Mouse (Mus musculus): ENCODE data around the gene Irf8. TPM values are rescaled to one million over a fixed set of nuclear protein-coding genes. Genes with fewer than 3 reads are reported as not detected.

Gene Irf8
- polyA plus RNA-seq, 1 experiment from 2014 or later = 5.4 TPM

DNA sequence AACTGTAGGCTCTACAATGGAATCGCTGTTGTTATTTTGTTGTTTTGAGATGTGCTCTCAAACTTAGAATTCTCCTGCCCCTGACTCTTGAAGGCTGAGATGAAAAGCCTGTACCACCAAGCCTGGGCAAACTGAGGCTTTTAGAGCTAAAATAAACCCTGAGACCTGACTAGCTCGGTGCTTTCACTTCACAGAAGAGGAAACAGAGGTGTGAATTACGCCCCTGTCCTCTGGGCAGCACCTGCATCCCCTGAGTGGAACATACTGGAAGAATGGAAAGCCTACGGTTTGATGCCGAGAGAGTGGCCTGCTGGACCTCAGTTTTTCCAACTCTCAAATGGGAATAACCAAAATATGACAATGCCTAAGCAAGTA lies 10.6 kb upstream of the Irf8 start:
- H3K36me3 ChIP-seq = no peaks in the 10 kb centered on the region
- no peak overlapping the region for H3K27ac ChIP-seq
- peaks cover 7% of the 10 kb centered on the region; the same call in 1 of the 2 replicates for H3K9me3 ChIP-seq
- no peak overlapping the region for H3K4me3 ChIP-seq
- H3K4me1 ChIP-seq (replicated peaks) = 0 out of 2 replicates have a peak, but pooled peaks cover 4% of the 10 kb centered on the region
- WGBS = 86% methylated on average over 5 of the region's 5 CpGs
- H3K27me3 ChIP-seq (ENCODE audit: insufficient read depth, poor library complexity, severe bottlenecking) = peaks cover 10% of the 10 kb centered on the region
- DNase-seq (ENCODE audit: low spot score) = no peak

DNA sequence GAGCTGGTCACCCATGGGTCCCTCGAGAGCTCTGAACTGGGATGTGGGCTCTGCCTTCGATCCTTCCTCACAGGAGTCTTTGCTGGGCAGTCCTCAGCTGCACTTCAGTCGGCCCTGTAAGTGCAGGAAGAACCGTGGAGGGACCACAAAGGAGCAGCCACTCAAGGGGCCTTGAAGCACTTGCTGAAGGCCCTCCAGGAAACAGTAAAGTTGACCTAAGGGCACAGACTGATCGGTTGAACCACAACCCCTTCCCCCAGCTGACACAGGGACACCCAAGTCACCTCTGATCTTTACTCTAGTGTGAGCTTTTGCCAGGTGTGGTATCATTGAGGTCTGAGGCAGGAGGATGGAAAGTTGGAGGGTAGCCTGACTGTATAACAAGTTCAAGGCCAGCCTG lies 10.1 kb upstream of the Irf8 start:
- 0 out of 2 replicates have a peak, but pooled peaks cover 4% of the 10 kb centered on the region for H3K4me1 ChIP-seq (replicated peaks)

DNA sequence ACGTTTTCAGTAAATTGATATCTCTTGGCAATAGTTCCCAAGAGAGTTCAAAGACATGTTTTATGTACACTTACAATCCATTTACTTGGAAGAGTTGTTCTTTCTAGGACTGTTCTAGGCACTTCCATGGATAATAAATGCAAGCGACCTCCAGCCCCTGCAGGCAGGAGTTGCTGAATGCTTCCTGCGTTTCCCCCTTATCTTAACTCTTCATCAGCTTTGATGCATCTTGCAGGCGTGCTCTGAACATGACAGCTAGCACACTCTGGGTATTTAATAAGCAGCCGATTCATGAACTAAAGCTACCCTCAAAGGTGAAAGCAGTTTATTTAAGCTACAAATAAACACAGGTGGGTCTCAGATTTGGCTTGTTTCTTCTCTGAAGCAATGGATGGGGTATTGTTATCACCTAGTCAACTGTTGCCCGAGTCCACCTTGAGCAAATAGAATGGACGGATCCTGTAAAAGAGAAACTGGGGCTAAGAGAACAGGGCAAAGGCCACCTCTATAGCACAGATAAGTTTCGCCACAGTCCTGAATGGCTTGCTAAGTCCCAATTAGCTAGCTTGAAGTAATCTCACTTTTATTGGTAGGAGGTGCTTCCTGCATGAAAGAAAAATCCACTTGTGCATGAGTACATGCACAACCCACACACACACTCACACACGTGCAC lies 7.5 kb upstream of the Irf8 start:
- DNase-seq (ENCODE audit: low spot score) = no peak
- Histone ChIP-seq H3K4me1 (replicated peaks) (peaks cover 14% of the 10 kb centered on the region), H3K27me3 (ENCODE audit: insufficient read depth, poor library complexity, severe bottlenecking) (peaks cover 35% of the 10 kb centered on the region), H3K36me3 (no peaks in the 10 kb centered on the region), H3K27ac (no peak overlapping the region), H3K9me3 (no peaks in the 10 kb centered on the region), H3K4me3 (no peak overlapping the region)
- 81% methylated on average over 9 of the region's 9 CpGs for WGBS

More for the DNA sequence above, 10.1 kb upstream of the Irf8 start:
- peaks cover 7% of the 10 kb centered on the region; the same call in 1 of the 2 replicates for H3K9me3 ChIP-seq
- no peak for DNase-seq (ENCODE audit: low spot score)
- H3K4me3 ChIP-seq = no peak overlapping the region
- WGBS = 76% methylated on average over 5 of the region's 5 CpGs
- H3K36me3 ChIP-seq = no peaks in the 10 kb centered on the region
- peaks cover 12% of the 10 kb centered on the region for H3K27me3 ChIP-seq (ENCODE audit: insufficient read depth, poor library complexity, severe bottlenecking)
- no peak overlapping the region for H3K27ac ChIP-seq

DNA sequence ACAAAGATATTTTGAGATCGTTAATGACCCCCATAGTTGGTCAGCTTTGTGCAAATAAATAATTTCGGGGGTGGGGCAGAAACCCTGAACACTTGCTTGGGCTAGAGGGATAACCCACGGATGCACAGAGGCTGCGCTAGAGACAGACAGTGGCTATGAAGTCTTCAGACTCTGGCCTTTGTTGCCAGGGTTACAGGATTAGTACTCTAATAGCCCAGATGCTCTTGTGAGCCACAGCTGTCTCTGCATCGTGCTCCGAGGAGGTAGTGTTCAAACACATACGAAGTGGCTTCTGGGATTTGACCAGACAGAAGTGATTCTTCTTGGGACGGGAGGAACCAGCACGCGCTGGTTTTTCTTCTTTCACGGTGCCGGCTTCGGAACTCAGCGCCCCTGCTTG lies 4.6 kb upstream of the Irf8 start:
- H3K36me3 ChIP-seq = no peaks in the 10 kb centered on the region
- no peaks in the 10 kb centered on the region for H3K9me3 ChIP-seq
- peaks cover 20% of the 10 kb centered on the region for H3K4me1 ChIP-seq (replicated peaks)
- peaks cover 63% of the 10 kb centered on the region for H3K27me3 ChIP-seq (ENCODE audit: insufficient read depth, poor library complexity, severe bottlenecking)
- no peak overlapping the region for H3K27ac ChIP-seq
- DNase-seq (ENCODE audit: low spot score) = peak; percentile 18
- 36% methylated on average over 14 of the region's 14 CpGs for WGBS
- no peak overlapping the region for H3K4me3 ChIP-seq

DNA sequence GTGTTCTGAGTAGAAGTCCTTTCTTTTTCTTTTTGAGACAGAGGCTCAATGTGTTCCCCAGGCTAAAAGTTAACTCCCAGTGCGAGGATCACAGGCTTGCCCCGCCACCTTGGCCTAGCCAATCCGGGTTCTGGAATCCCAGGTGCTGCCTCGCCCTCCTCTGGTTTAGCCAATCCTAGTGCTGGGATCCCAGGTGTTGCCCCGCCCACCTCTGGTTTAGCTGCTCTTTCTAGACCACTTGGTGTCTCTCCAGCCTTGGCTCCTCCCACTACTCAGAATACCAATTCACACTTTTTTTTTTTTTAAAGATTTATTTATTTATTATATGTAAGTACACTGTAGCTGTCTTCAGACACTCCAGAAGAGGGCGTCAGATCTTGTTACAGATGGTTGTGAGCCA lies 4.1 kb upstream of the Irf8 start:
- H3K4me1 ChIP-seq (replicated peaks) = peaks cover 25% of the 10 kb centered on the region
- no peak overlapping the region for H3K4me3 ChIP-seq
- H3K27me3 ChIP-seq (ENCODE audit: insufficient read depth, poor library complexity, severe bottlenecking) = peaks cover 68% of the 10 kb centered on the region
- DNase-seq (ENCODE audit: low spot score) = no peak
- no peaks in the 10 kb centered on the region for H3K36me3 ChIP-seq
- WGBS = 42% methylated on average over 6 of the region's 6 CpGs
- H3K27ac ChIP-seq = no peak overlapping the region
- H3K9me3 ChIP-seq = no peaks in the 10 kb centered on the region

DNA sequence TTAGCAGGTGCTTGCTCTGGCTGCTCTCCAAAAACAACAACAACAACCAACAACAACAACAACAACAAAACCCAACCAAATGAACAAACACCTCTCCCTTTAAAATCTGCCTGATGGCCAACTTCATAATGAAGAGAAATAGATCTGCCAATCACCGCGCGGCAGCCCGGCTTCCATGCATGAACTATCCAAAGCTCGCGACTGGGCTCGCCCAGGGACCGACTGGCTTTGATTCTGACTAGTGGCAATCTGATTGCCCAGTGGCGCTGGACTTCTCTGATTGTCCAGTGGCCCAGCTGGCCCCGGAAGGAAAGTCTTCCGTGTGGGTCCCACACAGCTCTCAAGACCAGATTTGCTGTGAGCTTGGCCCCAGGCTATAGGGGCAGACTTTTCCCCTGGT lies 328 bp downstream of the Irf8 start:
- peak overlapping the region; percentile 58 for H3K4me3 ChIP-seq
- WGBS = 2% methylated on average over 11 of the region's 11 CpGs
- no peaks in the 10 kb centered on the region for H3K9me3 ChIP-seq
- DNase-seq (ENCODE audit: low spot score) = peak; percentile 57
- H3K27ac ChIP-seq = peak overlapping the region; percentile 81
- peaks cover 27% of the 10 kb centered on the region for H3K4me1 ChIP-seq (replicated peaks)
- no peaks in the 10 kb centered on the region; the same call in 1 of the 2 replicates for H3K36me3 ChIP-seq
- H3K27me3 ChIP-seq (ENCODE audit: insufficient read depth, poor library complexity, severe bottlenecking) = peaks cover 97% of the 10 kb centered on the region

DNA sequence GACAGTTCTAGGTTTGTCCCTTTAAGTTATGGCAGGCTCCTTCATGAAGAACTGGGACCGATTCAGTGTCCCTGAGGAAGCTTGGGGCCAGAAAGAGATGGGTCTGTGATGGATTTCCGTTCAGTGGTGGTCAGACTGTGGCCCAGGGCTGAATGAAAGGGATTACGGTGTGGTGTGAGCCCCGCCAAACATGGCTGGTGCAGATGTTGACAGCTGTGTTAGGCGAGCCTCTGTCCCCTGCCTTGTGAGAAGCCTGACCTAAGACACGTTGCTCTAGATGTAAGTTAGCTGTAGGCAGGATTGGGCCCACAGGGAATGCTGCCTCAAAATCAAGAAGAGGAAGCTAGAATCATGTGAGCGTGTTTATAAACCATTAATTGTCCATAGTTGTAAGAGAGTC lies 1.0 kb downstream of the Irf8 start:
- Histone ChIP-seq H3K4me1 (replicated peaks) (peaks cover 21% of the 10 kb centered on the region), H3K27ac (no peak overlapping the region), H3K27me3 (ENCODE audit: insufficient read depth, poor library complexity, severe bottlenecking) (peaks cover 96% of the 10 kb centered on the region), H3K9me3 (no peaks in the 10 kb centered on the region), H3K4me3 (peak overlapping the region; percentile 58), H3K36me3 (peaks cover 2% of the 10 kb centered on the region; the same call in 1 of the 2 replicates)
- DNase-seq (ENCODE audit: low spot score) = no peak
- 60% methylated on average over 7 of the region's 7 CpGs for WGBS

DNA sequence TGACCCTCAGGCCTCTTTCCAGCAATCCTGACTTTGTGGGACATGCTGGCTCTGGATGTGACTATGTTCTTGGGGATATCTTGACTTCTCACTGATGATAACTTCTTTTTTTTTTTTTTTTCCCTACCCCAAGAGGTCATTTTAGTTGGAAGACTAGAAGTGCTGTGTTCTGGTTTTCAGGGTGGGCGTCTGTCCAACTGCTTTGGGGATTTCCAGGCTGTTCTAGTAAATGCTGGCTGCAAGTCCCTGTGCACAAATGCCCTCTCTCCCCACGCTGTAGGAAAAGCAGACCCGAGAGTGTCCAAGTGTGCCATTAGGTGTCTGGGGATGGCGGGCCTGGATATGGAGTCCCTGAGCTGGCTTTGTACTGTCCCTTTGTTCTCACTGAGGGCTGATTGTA lies 2.6 kb downstream of the Irf8 start:
- Histone ChIP-seq H3K27me3 (ENCODE audit: insufficient read depth, poor library complexity, severe bottlenecking) (peaks cover 90% of the 10 kb centered on the region), H3K4me3 (no peak overlapping the region), H3K4me1 (replicated peaks) (peaks cover 28% of the 10 kb centered on the region), H3K27ac (no peak overlapping the region), H3K9me3 (no peaks in the 10 kb centered on the region), H3K36me3 (peaks cover 2% of the 10 kb centered on the region; the same call in 1 of the 2 replicates)
- 77% methylated on average over 4 of the region's 4 CpGs for WGBS
- DNase-seq (ENCODE audit: low spot score) = no peak

DNA sequence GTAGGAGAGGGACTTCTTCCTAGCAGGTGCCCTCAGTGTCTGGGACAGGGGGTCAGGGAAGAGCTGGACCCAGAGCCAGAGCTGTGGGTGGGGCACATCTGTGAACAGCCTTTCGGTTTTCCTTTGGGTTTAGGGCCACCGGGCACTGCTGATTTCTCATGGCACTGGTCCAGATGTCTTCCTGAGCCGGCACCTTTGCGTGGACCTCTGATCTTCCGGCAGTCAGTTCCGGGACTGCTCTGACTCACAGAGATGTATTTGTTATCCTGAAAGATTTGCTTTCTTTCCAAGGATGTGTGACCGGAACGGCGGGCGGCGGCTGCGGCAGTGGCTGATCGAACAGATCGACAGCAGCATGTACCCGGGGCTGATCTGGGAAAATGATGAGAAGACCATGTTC lies 3.4 kb downstream of the Irf8 start:
- Histone ChIP-seq H3K36me3 (peaks cover 2% of the 10 kb centered on the region; the same call in 1 of the 2 replicates), H3K4me3 (no peak overlapping the region), H3K9me3 (no peaks in the 10 kb centered on the region), H3K4me1 (replicated peaks) (peaks cover 36% of the 10 kb centered on the region), H3K27me3 (ENCODE audit: insufficient read depth, poor library complexity, severe bottlenecking) (peaks cover 90% of the 10 kb centered on the region), H3K27ac (no peak overlapping the region)
- WGBS = 94% methylated on average over 15 of the region's 15 CpGs
- no peak for DNase-seq (ENCODE audit: low spot score)

DNA sequence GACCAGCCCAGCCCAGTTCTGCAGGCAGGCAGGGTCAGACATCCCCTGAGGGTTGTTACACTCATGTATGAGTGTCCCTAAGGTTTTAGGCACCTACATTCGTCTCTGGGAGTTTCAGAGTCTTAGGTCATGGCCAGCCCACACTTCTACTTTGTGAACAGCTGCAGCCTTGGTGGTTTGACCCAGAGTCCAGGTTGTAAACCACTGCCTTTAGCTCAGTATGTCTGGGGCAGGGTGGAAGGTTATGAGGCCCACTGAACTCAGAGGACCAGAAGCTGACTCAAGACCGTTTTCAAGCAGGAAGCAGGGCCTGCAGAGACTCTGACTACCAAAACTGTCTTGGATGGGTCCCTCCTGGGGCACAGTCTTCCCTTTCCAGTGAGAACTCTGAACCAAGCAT lies 4.4 kb downstream of the Irf8 start:
- Histone ChIP-seq H3K36me3 (peaks cover 2% of the 10 kb centered on the region; the same call in 1 of the 2 replicates), H3K4me3 (no peak overlapping the region), H3K9me3 (no peaks in the 10 kb centered on the region), H3K4me1 (replicated peaks) (peaks cover 38% of the 10 kb centered on the region), H3K27me3 (ENCODE audit: insufficient read depth, poor library complexity, severe bottlenecking) (peaks cover 82% of the 10 kb centered on the region), H3K27ac (no peak overlapping the region)
- WGBS = 71% methylated on average over 2 of the region's 2 CpGs
- DNase-seq (ENCODE audit: low spot score) = no peak

DNA sequence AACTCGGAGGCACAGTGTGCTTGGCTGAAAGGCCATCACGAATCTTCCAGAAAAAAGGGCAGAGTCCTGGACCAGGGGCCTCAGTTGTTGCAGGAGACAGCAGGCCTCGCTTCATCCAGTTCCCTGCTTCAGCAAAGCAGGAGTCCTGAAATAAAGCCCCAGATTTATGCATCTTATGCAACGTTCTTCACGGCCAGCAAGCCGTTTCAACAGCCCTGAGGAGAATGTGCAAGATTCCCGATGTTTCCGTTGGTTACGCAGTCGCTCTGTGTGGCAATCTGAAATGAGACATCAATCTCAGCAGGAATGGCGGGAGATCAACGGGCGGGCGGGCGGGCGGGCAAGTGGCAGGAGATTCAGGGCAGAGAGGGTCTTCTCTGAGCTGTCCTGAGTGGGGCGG lies 4.8 kb downstream of the Irf8 start:
- H3K27me3 ChIP-seq (ENCODE audit: insufficient read depth, poor library complexity, severe bottlenecking) = peaks cover 78% of the 10 kb centered on the region

DNA sequence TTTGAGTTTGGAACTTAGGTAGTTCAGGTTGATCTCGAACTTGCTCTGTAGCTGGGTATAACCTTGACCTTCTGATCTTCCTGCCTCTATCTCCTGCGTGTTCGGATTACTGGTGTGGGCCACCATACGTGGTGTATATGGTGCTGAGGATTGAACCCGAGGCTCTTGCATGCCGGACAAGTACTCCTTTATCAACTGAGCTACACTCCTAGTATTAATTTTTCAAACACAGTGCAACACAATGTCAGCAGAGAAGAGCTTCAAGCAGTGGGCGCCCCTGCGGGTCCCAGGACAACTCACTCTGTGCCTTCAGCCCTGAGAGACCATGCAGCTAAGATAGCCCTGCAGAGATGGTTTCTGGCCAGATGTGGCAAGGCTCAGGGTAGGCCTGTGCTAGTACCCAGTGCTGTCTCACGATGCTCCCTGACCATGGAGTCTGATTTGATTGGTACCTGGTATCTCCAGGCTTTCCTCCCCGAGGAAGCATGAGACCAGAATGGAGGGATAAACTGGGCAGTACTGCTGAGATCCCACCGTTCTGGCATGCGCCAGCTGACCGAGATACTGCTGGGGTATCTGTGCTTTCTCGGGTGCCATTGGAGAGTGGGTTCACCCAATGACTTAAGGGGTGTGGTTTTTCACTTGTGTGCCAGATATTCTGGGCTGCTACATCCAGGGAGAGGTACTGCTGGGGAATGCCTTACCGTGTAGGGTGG lies 5.8 kb downstream of the Irf8 start:
- Histone ChIP-seq H3K36me3 (peaks cover 2% of the 10 kb centered on the region; the same call in 1 of the 2 replicates), H3K4me1 (replicated peaks) (peaks cover 25% of the 10 kb centered on the region), H3K27ac (no peak overlapping the region), H3K27me3 (ENCODE audit: insufficient read depth, poor library complexity, severe bottlenecking) (peaks cover 69% of the 10 kb centered on the region), H3K9me3 (no peaks in the 10 kb centered on the region), H3K4me3 (no peak overlapping the region)
- no peak for DNase-seq (ENCODE audit: low spot score)
- 91% methylated on average over 15 of the region's 15 CpGs for WGBS

More for the DNA sequence above, 4.8 kb downstream of the Irf8 start:
- WGBS = 71% methylated on average over 17 of the region's 17 CpGs
- H3K27ac ChIP-seq = no peak overlapping the region
- H3K9me3 ChIP-seq = no peaks in the 10 kb centered on the region
- peaks cover 2% of the 10 kb centered on the region; the same call in 1 of the 2 replicates for H3K36me3 ChIP-seq
- no peak overlapping the region for H3K4me3 ChIP-seq
- DNase-seq (ENCODE audit: low spot score) = no peak
- peaks cover 34% of the 10 kb centered on the region for H3K4me1 ChIP-seq (replicated peaks)
